Mouse (Mus musculus) erythroblast, embryonic 14.5 days (primary cell): Measurements from ENCODE around the gene Pde4d. TPM values are rescaled to one million over a fixed set of nuclear protein-coding genes. Genes with fewer than 3 reads are reported as not detected.

Experiments
- H3K27me3 ChIP-seq: 2 replicates; pipeline ENCODE4 v1.6.1; 2012; ENCODE audit warnings: inconsistent platforms; ENCODE audit not compliant: control insufficient read depth
- H3K36me3 ChIP-seq: 2 replicates; pipeline ENCODE4 v1.6.1; 2012; ENCODE audit warnings: mild to moderate bottlenecking, inconsistent platforms; ENCODE audit not compliant: control insufficient read depth
- H3K4me1 ChIP-seq: 2 replicates; pipeline ENCODE4 v1.6.1; 2012; ENCODE audit warnings: inconsistent platforms; ENCODE audit not compliant: control insufficient read depth
- H3K4me3 ChIP-seq: replicated peaks from 2 replicates; pipeline ENCODE3; 2012; ENCODE audit warnings: moderate library complexity, mild to moderate bottlenecking, inconsistent platforms
- H3K9me3 ChIP-seq: 2 replicates; pipeline ENCODE4 v1.6.1; 2012; ENCODE audit warnings: low read length, inconsistent platforms, mixed read lengths; ENCODE audit not compliant: control insufficient read depth
- GATA1 ChIP-seq: IDR thresholded peaks from 2 replicates; pipeline ENCODE4 v1.6.1; 2012; ENCODE audit warnings: low read length, inconsistent platforms, mixed read lengths
- TAL1 ChIP-seq: IDR thresholded peaks from 3 replicates; pipeline ENCODE4 v1.6.1; 2012; ENCODE audit warnings: low read length, inconsistent platforms, mixed read lengths
- polyA plus RNA-seq: library from polyadenylated mRNA; stranded (reverse); fragments of >175 nt; gene quantifications from 2 replicates; pipeline ENCODE4 v1.2.3, GENCODE M21; 2012

Gene Pde4d
- polyA plus RNA-seq, 1 experiment, result 0.23 TPM

DNA sequence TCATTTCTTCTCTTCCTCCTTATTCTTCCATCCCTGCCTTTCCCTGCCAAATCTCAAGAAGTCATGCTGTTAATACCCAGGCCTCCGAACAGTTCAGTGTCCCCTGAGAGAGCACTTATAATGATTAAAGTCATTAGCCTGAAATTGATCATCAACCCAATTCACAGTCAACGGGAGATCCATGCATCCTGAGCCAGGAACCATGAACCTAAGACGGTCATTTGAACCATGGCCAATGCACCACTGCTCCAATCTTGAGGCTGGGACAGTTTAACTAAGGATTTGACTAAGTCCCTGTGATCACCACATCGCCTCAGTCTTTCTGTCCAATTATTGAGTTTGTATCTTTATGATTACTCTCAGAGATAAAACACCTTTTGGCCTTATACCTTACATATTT, 952.6 kb downstream of the Pde4d start:
- H3K27me3 ChIP-seq, result no peaks in the 10 kb centered on the region
- H3K9me3 ChIP-seq, result no peaks in the 10 kb centered on the region
- H3K4me1 ChIP-seq, result no peaks in the 10 kb centered on the region
- no peak for TF ChIP-seq GATA1
- TF ChIP-seq TAL1, result no peak
- H3K4me3 ChIP-seq, result no peak overlapping the region
- no peaks in the 10 kb centered on the region for H3K36me3 ChIP-seq

DNA sequence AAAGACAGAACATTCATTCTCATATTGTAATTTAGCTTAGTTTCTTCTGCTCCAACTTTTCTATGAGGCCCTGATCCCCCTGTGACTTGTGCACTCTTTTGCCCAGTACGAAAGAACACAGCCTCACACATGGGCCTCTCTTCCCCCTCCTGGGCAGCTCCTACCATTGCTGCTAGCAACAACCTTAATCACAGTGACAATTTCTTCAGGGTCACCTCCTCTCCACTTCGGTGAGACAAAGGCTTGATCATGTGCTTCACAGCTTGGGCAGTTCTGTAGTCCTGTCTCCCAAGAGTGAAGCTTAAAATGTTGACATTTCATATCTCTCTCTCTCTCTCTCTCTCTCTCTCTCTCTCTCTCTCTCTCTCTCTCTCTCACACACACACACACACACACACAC, 953.2 kb downstream of the Pde4d start:
- H3K9me3 ChIP-seq, result no peaks in the 10 kb centered on the region
- no peak overlapping the region for H3K4me3 ChIP-seq
- no peak for TF ChIP-seq TAL1
- no peak for TF ChIP-seq GATA1
- H3K27me3 ChIP-seq, result no peaks in the 10 kb centered on the region
- H3K4me1 ChIP-seq, result no peaks in the 10 kb centered on the region
- no peaks in the 10 kb centered on the region for H3K36me3 ChIP-seq

DNA sequence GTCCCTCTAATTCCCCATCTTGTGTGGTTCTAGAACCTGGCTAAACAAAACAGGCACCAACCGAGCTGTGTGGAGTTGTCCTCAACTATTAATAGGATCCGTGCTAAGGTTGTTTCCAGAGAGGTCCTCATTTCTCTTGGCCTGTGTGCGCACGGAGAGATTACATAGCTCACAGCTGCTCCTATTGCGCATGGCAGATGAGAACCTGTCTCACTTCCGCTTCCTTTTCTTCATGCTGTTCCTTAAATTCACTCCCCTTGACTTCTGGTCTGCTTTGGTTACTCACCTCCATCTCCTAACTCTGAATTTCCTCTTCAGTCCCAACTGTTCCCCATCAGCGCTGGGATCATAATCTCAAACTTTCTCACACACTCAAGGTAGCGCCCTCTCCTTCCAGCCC, 956.6 kb downstream of the Pde4d start:
- Histone ChIP-seq H3K9me3 (no peaks in the 10 kb centered on the region), H3K27me3 (no peaks in the 10 kb centered on the region), H3K36me3 (no peaks in the 10 kb centered on the region), H3K4me3 (no peak overlapping the region), H3K4me1 (no peaks in the 10 kb centered on the region)
- TF ChIP-seq TAL1 (no peak), GATA1 (no peak)

DNA sequence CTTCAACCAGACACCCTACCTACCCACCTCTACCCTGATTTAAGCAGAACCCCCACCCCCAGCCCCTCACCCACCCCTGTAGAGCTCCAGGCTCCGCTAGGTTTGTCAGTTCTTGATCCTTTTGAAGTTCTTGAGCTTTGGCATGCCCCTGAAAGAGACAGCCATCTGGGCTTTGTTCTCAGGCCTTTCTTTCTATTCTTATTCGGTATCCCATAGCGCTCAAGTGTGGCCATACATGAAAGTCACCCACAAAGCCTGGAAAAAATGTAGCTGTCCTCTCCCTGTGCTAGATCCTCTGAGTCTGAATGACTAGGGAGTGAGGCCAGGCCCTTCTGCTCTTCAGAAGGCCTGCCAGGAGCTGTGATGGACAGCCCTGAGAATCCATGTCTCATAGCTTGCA, 957.6 kb downstream of the Pde4d start:
- TF ChIP-seq GATA1 (no peak), TAL1 (no peak)
- no peaks in the 10 kb centered on the region for H3K27me3 ChIP-seq
- H3K4me1 ChIP-seq, result no peaks in the 10 kb centered on the region
- H3K36me3 ChIP-seq, result no peaks in the 10 kb centered on the region
- H3K4me3 ChIP-seq, result no peak overlapping the region
- H3K9me3 ChIP-seq, result no peaks in the 10 kb centered on the region

DNA sequence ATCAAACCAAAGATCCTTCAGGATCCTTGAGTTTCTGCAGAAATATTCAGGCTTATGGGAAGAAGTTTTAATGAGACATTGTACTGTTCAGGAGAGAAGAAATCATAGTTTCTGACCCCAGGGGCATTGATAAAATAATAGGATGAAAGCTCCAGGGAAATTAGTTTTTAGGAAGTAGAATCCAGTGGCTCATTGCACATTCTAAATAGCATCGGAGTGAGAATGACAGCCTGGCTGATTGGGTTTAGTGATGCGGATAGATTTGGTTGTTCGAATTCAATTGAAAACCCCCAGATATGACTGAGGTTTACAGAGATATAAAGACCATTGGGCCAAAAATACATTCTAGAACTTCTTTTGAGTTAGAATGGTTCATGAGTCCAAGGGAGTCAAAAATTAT, 970.7 kb downstream of the Pde4d start:
- H3K4me3 ChIP-seq, result no peak overlapping the region
- H3K36me3 ChIP-seq, result no peaks in the 10 kb centered on the region
- TF ChIP-seq TAL1 (no peak), GATA1 (no peak)
- no peaks in the 10 kb centered on the region for H3K27me3 ChIP-seq
- H3K4me1 ChIP-seq, result no peaks in the 10 kb centered on the region
- H3K9me3 ChIP-seq, result no peaks in the 10 kb centered on the region

DNA sequence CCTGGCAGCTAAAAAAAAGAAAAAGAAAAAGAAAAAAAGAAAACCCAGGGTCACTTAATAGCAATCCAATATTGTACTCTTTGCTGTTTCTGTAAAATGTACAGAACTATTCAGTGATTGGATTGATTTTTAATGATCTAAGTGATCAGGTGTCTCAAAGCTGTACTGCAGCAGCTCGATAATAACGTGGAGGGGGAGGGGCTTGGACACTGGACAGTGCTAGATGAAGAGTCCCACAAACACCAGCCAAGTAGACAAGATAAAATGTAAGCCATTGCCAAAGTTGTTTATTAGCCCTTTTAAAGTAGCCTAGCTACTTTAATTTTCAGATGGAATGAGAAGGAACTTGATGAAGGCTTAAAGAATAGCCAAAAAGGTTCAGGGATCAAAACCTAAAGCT, 975.2 kb downstream of the Pde4d start:
- no peaks in the 10 kb centered on the region for H3K9me3 ChIP-seq
- H3K36me3 ChIP-seq, result no peaks in the 10 kb centered on the region
- H3K4me3 ChIP-seq, result no peak overlapping the region
- TF ChIP-seq TAL1 (no peak), GATA1 (no peak)
- no peaks in the 10 kb centered on the region for H3K4me1 ChIP-seq
- H3K27me3 ChIP-seq, result no peaks in the 10 kb centered on the region

DNA sequence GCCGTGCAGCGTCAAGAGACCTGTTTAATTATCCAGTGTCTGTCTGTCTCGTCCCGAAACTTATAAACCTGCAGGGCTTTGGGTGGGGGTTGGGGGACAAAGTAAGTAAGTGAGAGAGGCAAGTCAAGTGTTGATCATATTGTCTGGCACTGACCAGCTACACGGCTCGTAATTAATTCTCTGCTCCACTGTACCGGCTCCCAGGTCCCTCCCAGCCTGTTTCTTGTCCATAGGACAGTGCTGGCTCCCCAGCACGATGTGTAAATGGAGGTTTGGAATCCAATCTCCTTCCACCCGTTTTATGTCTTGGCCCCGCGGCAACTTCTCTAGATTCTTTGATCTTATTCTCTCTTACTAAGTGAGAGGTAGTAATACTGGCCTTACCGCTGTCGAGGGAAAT, 975.8 kb downstream of the Pde4d start:
- Histone ChIP-seq H3K27me3 (no peaks in the 10 kb centered on the region), H3K36me3 (no peaks in the 10 kb centered on the region), H3K4me1 (no peaks in the 10 kb centered on the region), H3K9me3 (no peaks in the 10 kb centered on the region), H3K4me3 (no peak overlapping the region)
- TF ChIP-seq GATA1, result no peak
- no peak for TF ChIP-seq TAL1

DNA sequence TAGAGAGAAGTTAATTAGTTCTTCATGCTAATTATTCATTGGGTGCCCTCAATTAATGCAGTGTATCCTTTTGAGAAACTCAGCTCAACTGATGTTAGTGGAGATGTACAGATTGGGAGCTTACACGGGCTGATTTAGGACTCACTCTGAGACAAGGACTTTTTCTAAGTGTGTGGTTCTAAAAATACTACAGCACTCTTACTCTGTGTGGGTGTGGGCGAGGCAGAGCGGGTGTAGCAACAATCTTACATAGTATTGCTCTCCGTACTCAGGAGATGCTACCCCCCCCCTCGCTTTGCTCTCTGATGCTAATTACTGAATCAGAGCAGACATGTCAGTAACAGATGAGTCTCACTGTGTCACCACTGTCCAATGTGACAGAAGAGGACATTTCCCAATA, 976.3 kb downstream of the Pde4d start:
- H3K4me1 ChIP-seq, result no peaks in the 10 kb centered on the region
- H3K9me3 ChIP-seq, result no peaks in the 10 kb centered on the region
- H3K27me3 ChIP-seq, result no peaks in the 10 kb centered on the region
- TF ChIP-seq TAL1 (no peak), GATA1 (no peak)
- H3K36me3 ChIP-seq, result no peaks in the 10 kb centered on the region
- H3K4me3 ChIP-seq, result no peak overlapping the region

DNA sequence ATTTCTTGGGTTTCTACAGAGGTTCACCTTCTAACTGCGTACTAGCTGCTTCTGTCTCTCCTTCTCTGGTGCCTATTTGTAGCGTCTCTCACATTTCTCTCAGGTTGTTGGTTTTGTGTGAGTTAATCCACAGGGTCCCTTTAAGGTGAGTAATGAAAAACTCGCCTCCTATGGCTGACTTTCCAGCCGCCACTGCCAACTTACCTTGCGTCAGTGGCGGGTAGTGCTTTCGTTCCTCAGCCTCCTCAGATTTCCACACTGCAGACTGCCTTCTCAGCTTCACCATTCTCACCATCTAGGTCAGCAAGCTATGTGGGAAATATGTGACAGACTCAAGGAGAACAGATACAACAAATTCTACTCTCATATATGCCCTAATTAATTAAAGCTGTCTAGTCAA, 977.8 kb downstream of the Pde4d start:
- Histone ChIP-seq H3K27me3 (no peaks in the 10 kb centered on the region), H3K36me3 (no peaks in the 10 kb centered on the region), H3K9me3 (no peaks in the 10 kb centered on the region), H3K4me1 (no peaks in the 10 kb centered on the region), H3K4me3 (no peak overlapping the region)
- no peak for TF ChIP-seq TAL1
- TF ChIP-seq GATA1, result no peak

DNA sequence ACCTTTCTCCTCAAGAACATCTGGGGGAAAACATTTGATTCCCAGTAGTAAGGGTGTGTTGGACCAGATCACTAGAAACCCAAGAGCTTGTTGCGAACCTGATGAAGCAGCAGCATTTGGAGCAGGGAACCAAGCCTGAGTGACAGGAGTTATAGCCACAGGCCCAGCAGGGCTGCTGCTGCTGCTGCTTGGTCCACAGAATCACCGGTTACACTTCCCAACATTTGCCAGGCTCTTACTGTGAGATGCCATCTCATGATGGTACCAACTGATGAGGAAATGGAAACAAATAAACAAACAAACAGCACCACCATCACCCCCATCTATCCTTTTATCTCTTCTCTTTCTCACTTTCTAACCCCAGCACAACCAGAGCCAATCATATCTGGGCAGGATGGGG, 979.8 kb downstream of the Pde4d start:
- Histone ChIP-seq H3K36me3 (no peaks in the 10 kb centered on the region), H3K4me3 (no peak overlapping the region), H3K27me3 (no peaks in the 10 kb centered on the region), H3K9me3 (no peaks in the 10 kb centered on the region), H3K4me1 (no peaks in the 10 kb centered on the region)
- TF ChIP-seq TAL1 (no peak), GATA1 (no peak)
